ENCODE assay signal across 21 mouse cellular contexts in genomic region chr1:119451417-119451816, GRCm38 (mm10). TPM values are rescaled to one million over a fixed set of nuclear protein-coding genes. Genes with fewer than 3 reads are reported as not detected.
DNase-seq lines count a peak whose midpoint lies in the region; ATAC-seq and TF ChIP-seq lines count a peak whose summit lies in the region.
"Had no signal": no experiment of that assay in that cellular context is flagged by ENCODE, and none has a peak within 500 bp of the region (broad histone marks: within the 10 kb centered on the region; RNA-seq: fewer than 3 reads in every experiment).

No protein-coding gene starts in this region.

- H3K4me3 ChIP-seq in midbrain, embryonic 14.5 days (replicated peaks; ENCODE audit: low read depth, low read length) = no peak overlapping the region
- no peak overlapping the region for H3K4me3 ChIP-seq in midbrain, postnatal 0 days (ENCODE audit: low read depth, low read length)
- H3K4me3 ChIP-seq: embryonic facial prominence, embryonic 13.5 days; forebrain, embryonic 13.5 days; gastrocnemius, adult 2 months; heart, embryonic 12.5 days; hindbrain, embryonic 15.5 days had no signal

- TF ChIP-seq CTCF in midbrain, postnatal 0 days (IDR thresholded peaks at IDR 0.05) = no peak

- H3K36me3 ChIP-seq in midbrain, embryonic 14.5 days (ENCODE audit: control insufficient read depth, insufficient read depth, low read length) = no peaks in the 10 kb centered on the region
- no peaks in the 10 kb centered on the region for H3K36me3 ChIP-seq in midbrain, postnatal 0 days (ENCODE audit: insufficient read depth, low read length)
- H3K36me3 ChIP-seq: embryonic facial prominence, embryonic 13.5 days; G1E; heart, embryonic 12.5 days; hindbrain, embryonic 15.5 days had no signal

- no peak overlapping the region for H3K9ac ChIP-seq in midbrain, embryonic 14.5 days (replicated peaks; ENCODE audit: low read length)
- H3K9ac ChIP-seq in midbrain, postnatal 0 days (replicated peaks; ENCODE audit: low read length, poor library complexity, severe bottlenecking) = no peak overlapping the region
- H3K9ac ChIP-seq: embryonic facial prominence, embryonic 13.5 days; forebrain, embryonic 13.5 days; heart, embryonic 12.5 days; hindbrain, embryonic 15.5 days had no signal

- H3K9me3 ChIP-seq in midbrain, embryonic 14.5 days (ENCODE audit: control insufficient read depth, low read length) = no peaks in the 10 kb centered on the region
- no peaks in the 10 kb centered on the region for H3K9me3 ChIP-seq in midbrain, postnatal 0 days (ENCODE audit: low read length)
- H3K9me3 ChIP-seq: embryonic facial prominence, embryonic 13.5 days; forebrain, embryonic 13.5 days; G1E; heart, embryonic 12.5 days; hindbrain, embryonic 15.5 days had no signal

- peak; percentile 11 to 31 for DNase-seq in frontal cortex, postnatal 25 days (ENCODE audit: low spot score in 2 of 2)
- DNase-seq in frontal cortex, postnatal 14 days (ENCODE audit: low spot score in 2 of 2) = no peak
- DNase-seq in midbrain, embryonic 14.5 days = peak; percentile 16
- no peak for DNase-seq in midbrain, postnatal 0 days (ENCODE audit: low spot score)
- peak; percentile 67 for DNase-seq in brain, adult 2 months (ENCODE audit: low read depth, low spot score)
- DNase-seq in frontal cortex, postnatal 36 days (ENCODE audit: low spot score in 2 of 2) = peak; percentile 46 to 48
- DNase-seq in cerebellum, adult 9-11 months = no peak
- DNase-seq: adrenal gland, adult 8-10 months; adrenal gland, postnatal 36 days; cerebellum, adult 11-12 months; cerebellum, adult 9-10 months; cerebellum, postnatal 36 days; gastrocnemius, adult 2 months; gastrocnemius, postnatal 25 days had no signal

- ATAC-seq in midbrain, embryonic 14.5 days (ENCODE audit: low FRiP score, low TSS enrichment) = no peak
- no peak for ATAC-seq in midbrain, postnatal 0 days (ENCODE audit: low FRiP score)
- ATAC-seq: forebrain, embryonic 13.5 days; intestine, embryonic 16.5 days had no signal

- no peak overlapping the region for H3K27ac ChIP-seq in midbrain, embryonic 14.5 days (replicated peaks; ENCODE audit: low read depth, low read length)
- no peak overlapping the region for H3K27ac ChIP-seq in midbrain, postnatal 0 days (ENCODE audit: low read depth, low read length)
- H3K27ac ChIP-seq: embryonic facial prominence, embryonic 13.5 days; forebrain, embryonic 13.5 days; gastrocnemius, adult 2 months; hindbrain, embryonic 15.5 days had no signal

- WGBS in midbrain, embryonic 14.5 days = 59% methylated on average over 10 of the region's 10 CpGs
- WGBS in midbrain, postnatal 0 days = 54% methylated on average over 10 of the region's 10 CpGs

- no peaks in the 10 kb centered on the region for H3K4me1 ChIP-seq in midbrain, embryonic 14.5 days (ENCODE audit: control insufficient read depth, insufficient read depth, low read length)
- no peaks in the 10 kb centered on the region for H3K4me1 ChIP-seq in midbrain, postnatal 0 days (ENCODE audit: insufficient read depth, low read length)

- no peaks in the 10 kb centered on the region for H3K27me3 ChIP-seq in midbrain, embryonic 14.5 days (ENCODE audit: control insufficient read depth, insufficient read depth, low read length)
- peaks cover 3% of the 10 kb centered on the region; the same call in 1 of the 2 replicates for H3K27me3 ChIP-seq in midbrain, postnatal 0 days (ENCODE audit: insufficient read depth, low read length)
- H3K27me3 ChIP-seq: forebrain, embryonic 13.5 days; hindbrain, embryonic 15.5 days had no signal

- H3K4me2 ChIP-seq in midbrain, embryonic 14.5 days (ENCODE audit: low read length) = no peak overlapping the region
- no peak overlapping the region for H3K4me2 ChIP-seq in midbrain, postnatal 0 days (ENCODE audit: low read depth, low read length, poor library complexity, severe bottlenecking)
- H3K4me2 ChIP-seq: embryonic facial prominence, embryonic 13.5 days; forebrain, embryonic 13.5 days; heart, embryonic 12.5 days; hindbrain, embryonic 15.5 days had no signal

RNA-seq across cellular contexts. Expression of gene Inhbb, which starts 29.4 kb away (rescaled TPM):
- 1.9 and 2.1 TPM in 2 replicates for polyA plus RNA-seq in midbrain, embryonic 14.5 days (2014; fragmentation: Nextera tagmentation; extraction: Ambion mirVana)
- 4.1 and 5.1 TPM in 2 replicates for total RNA-seq in midbrain, postnatal 0 days (2014; rRNA removed)
- polyA plus RNA-seq in midbrain, postnatal 0 days (2015; fragmentation: Nextera tagmentation; extraction: Ambion mirVana) = 2.2 and 2.6 TPM in 2 replicates
- total RNA-seq: granulocyte monocyte progenitor cell, adult 5-6 weeks had no signal
- polyA plus RNA-seq: G1E had no signal

RNA-seq across cellular contexts. Expression of gene Ralb, which starts 53.2 kb away (rescaled TPM):
- 35.3 and 49.6 TPM in 2 replicates for polyA plus RNA-seq in midbrain, embryonic 14.5 days (2014; fragmentation: Nextera tagmentation; extraction: Ambion mirVana)
- 38.1 and 41.9 TPM in 2 replicates for total RNA-seq in midbrain, postnatal 0 days (2014; rRNA removed)
- 63.2 and 65.1 TPM in 2 replicates for polyA plus RNA-seq in midbrain, postnatal 0 days (2015; fragmentation: Nextera tagmentation; extraction: Ambion mirVana)

Comparison
In these comparisons a context has a peak if more than half of its experiments do, and no peak if none do; other contexts are left out.
1. DNase-seq: peak in frontal cortex, postnatal 25 days (2 of 2), midbrain, embryonic 14.5 days (single experiment), brain, adult 2 months (single experiment) and frontal cortex, postnatal 36 days (2 of 2); none in frontal cortex, postnatal 14 days (0 of 2), midbrain, postnatal 0 days (single experiment) and cerebellum, adult 9-11 months (single experiment).